20 mouse cellular contexts compared by ENCODE assay signal in genomic region chr3:110452470-110452869, GRCm38 (mm10).
DNase-seq lines count a peak whose midpoint lies in the region; ATAC-seq and TF ChIP-seq lines count a peak whose summit lies in the region.
"Had no signal": no experiment of that assay in that cellular context is flagged by ENCODE, and none has a peak within 500 bp of the region (broad histone marks: within the 10 kb centered on the region; RNA-seq: fewer than 3 reads in every experiment).

No protein-coding gene starts in this region.

- peak; percentile 8 for DNase-seq in brain, adult 2 months (ENCODE audit: low read depth, low spot score)
- DNase-seq in brain, embryonic 14.5 days (ENCODE audit: low read depth): peak; percentile 64
- DNase-seq in B cell, adult 2 months: no peak
- DNase-seq: adrenal gland, adult 8-10 months; cerebellum, adult 18-20 months; cerebellum, adult 9-11 months; gastrocnemius, postnatal 14 days; heart, adult 2 months; heart, postnatal 14 days; kidney, adult 11 months had no signal

- TF ChIP-seq CTCF in brain, embryonic 14.5 days (IDR thresholded peaks at IDR 0.05; ENCODE audit: borderline replicate concordance, extremely low read depth, insufficient read depth, insufficient read length): no peak

- no peaks in the 10 kb centered on the region for H3K9me3 ChIP-seq in hindbrain, embryonic 13.5 days
- H3K9me3 ChIP-seq in hindbrain, embryonic 16.5 days (ENCODE audit: control insufficient read depth, low read length): no peaks in the 10 kb centered on the region
- no peaks in the 10 kb centered on the region for H3K9me3 ChIP-seq in midbrain, embryonic 15.5 days
- H3K9me3 ChIP-seq in midbrain, embryonic 13.5 days: no peaks in the 10 kb centered on the region
- H3K9me3 ChIP-seq: embryonic facial prominence, embryonic 10.5 days; heart, embryonic 15.5 days; hindbrain, embryonic 15.5 days had no signal

- no peak for TF ChIP-seq POLR2A in brain, embryonic 14.5 days (IDR thresholded peaks at IDR 0.05; ENCODE audit: borderline replicate concordance, extremely low read depth, insufficient read depth, insufficient read length, poor library complexity, severe bottlenecking)

- H3K36me3 ChIP-seq in hindbrain, embryonic 13.5 days: no peaks in the 10 kb centered on the region
- no peaks in the 10 kb centered on the region for H3K36me3 ChIP-seq in hindbrain, embryonic 16.5 days (ENCODE audit: control insufficient read depth, insufficient read depth, low read length)
- no peaks in the 10 kb centered on the region for H3K36me3 ChIP-seq in midbrain, embryonic 15.5 days (replicated peaks)
- H3K36me3 ChIP-seq in midbrain, embryonic 13.5 days: no peaks in the 10 kb centered on the region
- H3K36me3 ChIP-seq: embryonic facial prominence, embryonic 10.5 days; G1E; heart, embryonic 15.5 days; hindbrain, embryonic 15.5 days had no signal

- no peak overlapping the region for H3K9ac ChIP-seq in hindbrain, embryonic 13.5 days
- no peak overlapping the region for H3K9ac ChIP-seq in hindbrain, embryonic 16.5 days (ENCODE audit: low read depth, low read length)
- H3K9ac ChIP-seq in midbrain, embryonic 15.5 days: no peak overlapping the region
- H3K9ac ChIP-seq in midbrain, embryonic 13.5 days (replicated peaks): no peak overlapping the region
- H3K9ac ChIP-seq: heart, embryonic 15.5 days; hindbrain, embryonic 15.5 days had no signal

- H3K4me3 ChIP-seq in hindbrain, embryonic 13.5 days: no peak overlapping the region
- no peak overlapping the region for H3K4me3 ChIP-seq in hindbrain, embryonic 16.5 days (ENCODE audit: low read length)
- no peak overlapping the region for H3K4me3 ChIP-seq in midbrain, embryonic 15.5 days
- no peak overlapping the region for H3K4me3 ChIP-seq in midbrain, embryonic 13.5 days (replicated peaks)
- H3K4me3 ChIP-seq: embryonic facial prominence, embryonic 10.5 days; heart, adult 2 months; heart, embryonic 15.5 days; hindbrain, embryonic 15.5 days had no signal

- ATAC-seq in hindbrain, embryonic 13.5 days (ENCODE audit: low FRiP score): peak; percentile 76
- ATAC-seq in hindbrain, embryonic 16.5 days: no peak
- ATAC-seq in midbrain, embryonic 15.5 days (replicated peaks): 0 out of 2 replicates have a peak, but pooled peaks have one; percentile 58
- ATAC-seq in midbrain, embryonic 13.5 days: no peak
- ATAC-seq: CD4-positive, CD25-positive, alpha-beta regulatory T cell, adult 4 months had no signal

- WGBS in hindbrain, embryonic 13.5 days: 74% methylated on average over 7 of the region's 7 CpGs
- WGBS in hindbrain, embryonic 16.5 days: 61% methylated on average over 7 of the region's 7 CpGs
- 74% methylated on average over 7 of the region's 7 CpGs for WGBS in midbrain, embryonic 15.5 days
- WGBS in midbrain, embryonic 13.5 days: 73% methylated on average over 7 of the region's 7 CpGs

- no peak overlapping the region for H3K27ac ChIP-seq in hindbrain, embryonic 13.5 days
- H3K27ac ChIP-seq in hindbrain, embryonic 16.5 days (ENCODE audit: low read depth, low read length): no peak overlapping the region
- no peak overlapping the region for H3K27ac ChIP-seq in midbrain, embryonic 15.5 days
- no peak overlapping the region for H3K27ac ChIP-seq in midbrain, embryonic 13.5 days
- H3K27ac ChIP-seq: embryonic facial prominence, embryonic 10.5 days; heart, adult 2 months; heart, embryonic 15.5 days; hindbrain, embryonic 15.5 days had no signal

- H3K27me3 ChIP-seq in hindbrain, embryonic 13.5 days: no peaks in the 10 kb centered on the region
- no peaks in the 10 kb centered on the region for H3K27me3 ChIP-seq in hindbrain, embryonic 16.5 days (replicated peaks; ENCODE audit: control insufficient read depth, insufficient read depth, low read length)
- H3K27me3 ChIP-seq in midbrain, embryonic 15.5 days (replicated peaks): no peaks in the 10 kb centered on the region
- H3K27me3 ChIP-seq in midbrain, embryonic 13.5 days: no peaks in the 10 kb centered on the region
- H3K27me3 ChIP-seq: heart, embryonic 15.5 days; hindbrain, embryonic 15.5 days had no signal

- H3K4me1 ChIP-seq in hindbrain, embryonic 13.5 days (replicated peaks): no peaks in the 10 kb centered on the region
- no peaks in the 10 kb centered on the region for H3K4me1 ChIP-seq in hindbrain, embryonic 16.5 days (ENCODE audit: control insufficient read depth, insufficient read depth, low read depth, low read length)
- H3K4me1 ChIP-seq in midbrain, embryonic 15.5 days: no peaks in the 10 kb centered on the region
- H3K4me1 ChIP-seq in midbrain, embryonic 13.5 days (replicated peaks): no peaks in the 10 kb centered on the region
- H3K4me1 ChIP-seq: embryonic facial prominence, embryonic 10.5 days; heart, embryonic 15.5 days; hindbrain, embryonic 15.5 days had no signal

- H3K4me2 ChIP-seq in hindbrain, embryonic 13.5 days: no peak overlapping the region
- H3K4me2 ChIP-seq in hindbrain, embryonic 16.5 days (ENCODE audit: low read length): no peak overlapping the region
- H3K4me2 ChIP-seq in midbrain, embryonic 15.5 days: no peak overlapping the region
- H3K4me2 ChIP-seq in midbrain, embryonic 13.5 days (replicated peaks): no peak overlapping the region
- H3K4me2 ChIP-seq: heart, embryonic 11.5 days; heart, embryonic 15.5 days; hindbrain, embryonic 15.5 days had no signal

Comparison
In these comparisons a context has a peak if more than half of its experiments do, and no peak if none do; other contexts are left out.
1. ATAC-seq: peak in hindbrain, embryonic 13.5 days (single experiment) and midbrain, embryonic 15.5 days (single experiment); none in hindbrain, embryonic 16.5 days (single experiment) and midbrain, embryonic 13.5 days (single experiment).
2. DNase-seq: peak in brain, adult 2 months (single experiment) and brain, embryonic 14.5 days (single experiment); none in B cell, adult 2 months (0 of 2).